ENCODE assay signal across 16 mouse cellular contexts in the genomic region with DNA sequence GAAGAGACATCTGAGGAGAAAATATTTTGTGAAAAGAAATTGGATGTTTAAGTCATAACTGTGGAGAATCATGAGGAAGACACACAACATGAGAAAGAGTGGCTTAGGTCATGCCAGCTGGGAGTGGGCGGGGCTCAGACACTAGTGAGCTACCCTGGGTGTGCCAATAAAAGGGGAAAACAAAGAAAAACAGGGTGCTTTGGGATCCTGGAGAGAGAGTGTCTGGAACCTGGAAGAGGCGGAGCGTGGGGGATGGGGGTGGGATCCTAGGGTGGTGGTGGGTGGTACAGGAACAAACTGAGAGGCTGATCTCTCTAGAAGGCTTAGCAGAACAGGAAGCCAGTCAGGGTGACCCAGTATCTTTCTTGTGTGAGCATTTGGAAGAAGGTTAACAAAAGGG. TPM values are rescaled to one million over a fixed set of nuclear protein-coding genes. Genes with fewer than 3 reads are reported as not detected.
DNase-seq lines count a peak whose midpoint lies in the region; ATAC-seq lines count a peak whose summit lies in the region.
"Had no signal": no experiment of that assay in that cellular context is flagged by ENCODE, and none has a peak within 500 bp of the region (broad histone marks: within the 10 kb centered on the region; RNA-seq: fewer than 3 reads in every experiment).

No protein-coding gene starts in this region.

- H3K4me1 ChIP-seq in heart, embryonic 10.5 days, result peaks cover 17% of the 10 kb centered on the region; the same call in 1 of the 2 replicates
- H3K4me1 ChIP-seq in heart, embryonic 12.5 days (replicated peaks), result peaks cover 16% of the 10 kb centered on the region

- no peaks in the 10 kb centered on the region for H3K36me3 ChIP-seq in heart, embryonic 10.5 days
- no peaks in the 10 kb centered on the region for H3K36me3 ChIP-seq in heart, embryonic 12.5 days
- H3K36me3 ChIP-seq: heart, embryonic 15.5 days; hindbrain, embryonic 10.5 days; midbrain, embryonic 12.5 days had no signal

- H3K27ac ChIP-seq in heart, embryonic 10.5 days, result peak overlapping the region; percentile 36; the same call in 1 of the 2 replicates
- no peak overlapping the region for H3K27ac ChIP-seq in heart, embryonic 12.5 days (ENCODE audit: poor library complexity, severe bottlenecking)
- H3K27ac ChIP-seq: heart, embryonic 15.5 days; hindbrain, embryonic 10.5 days; midbrain, embryonic 12.5 days had no signal

- DNase-seq in heart, embryonic 10.5 days (ENCODE audit: low spot score), result no peak
- DNase-seq in ZHBTc4 (ENCODE audit: low read depth, low spot score), result peak; percentile 59
- DNase-seq in thymus, adult 18-20 months, result peak; percentile 31 to 38
- no peak for DNase-seq in spleen, postnatal 4 days (ENCODE audit: low spot score in 2 of 2)
- no peak for DNase-seq in adrenal gland, postnatal 4 days (ENCODE audit: low spot score in 2 of 2)
- no peak for DNase-seq in cerebellum, postnatal 10 days
- DNase-seq: adrenal gland, adult 8-10 months; cerebellum, adult 18-20 months; kidney, adult 9 months; kidney, postnatal 36 days; lung, postnatal 36 days; right cerebral cortex, postnatal 25 days had no signal

- no peak for ATAC-seq in heart, embryonic 12.5 days (ENCODE audit: insufficient number of reproducible peaks, low FRiP score)

- no peaks in the 10 kb centered on the region for H3K27me3 ChIP-seq in heart, embryonic 10.5 days (ENCODE audit: insufficient read depth, poor library complexity, severe bottlenecking)
- H3K27me3 ChIP-seq in heart, embryonic 12.5 days (replicated peaks), result no peaks in the 10 kb centered on the region
- H3K27me3 ChIP-seq: heart, embryonic 15.5 days; midbrain, embryonic 12.5 days had no signal

- WGBS in heart, embryonic 10.5 days, result 71% methylated on average over 3 of the region's 3 CpGs
- 81% methylated on average over 3 of the region's 3 CpGs for WGBS in heart, embryonic 12.5 days

- H3K9ac ChIP-seq in heart, embryonic 12.5 days, result no peak overlapping the region
- H3K9ac ChIP-seq: heart, embryonic 15.5 days; midbrain, embryonic 12.5 days had no signal

- H3K4me3 ChIP-seq in heart, embryonic 10.5 days, result no peak overlapping the region
- H3K4me3 ChIP-seq in heart, embryonic 12.5 days, result no peak overlapping the region
- H3K4me3 ChIP-seq: heart, embryonic 15.5 days; hindbrain, embryonic 10.5 days; midbrain, embryonic 12.5 days had no signal

- H3K9me3 ChIP-seq in heart, embryonic 10.5 days, result no peaks in the 10 kb centered on the region
- no peaks in the 10 kb centered on the region for H3K9me3 ChIP-seq in heart, embryonic 12.5 days (replicated peaks)
- H3K9me3 ChIP-seq: heart, embryonic 15.5 days; hindbrain, embryonic 10.5 days; midbrain, embryonic 12.5 days had no signal

- H3K4me2 ChIP-seq in heart, embryonic 12.5 days, result no peak overlapping the region
- H3K4me2 ChIP-seq: heart, embryonic 15.5 days; midbrain, embryonic 12.5 days had no signal

RNA-seq across cellular contexts. Expression of gene Slc38a11, which starts 23.0 kb away (rescaled TPM):
- polyA plus RNA-seq in heart, embryonic 10.5 days (2016; fragmentation: Nextera tagmentation; extraction: Ambion mirVana), result 0.15 TPM in 1 of 2 replicates, not detected in the other
- polyA plus RNA-seq in heart, embryonic 12.5 days (2016; fragmentation: Nextera tagmentation; extraction: Ambion mirVana), result 0.21 TPM in 1 of 2 replicates, not detected in the other
- total RNA-seq in adrenal gland, postnatal 4 days (2021), result 10 to 100 TPM; 53.7 to 58.3 TPM

Comparison
In these comparisons a context has a peak if more than half of its experiments do, and no peak if none do; other contexts are left out.
1. DNase-seq: peak in ZHBTc4 (single experiment) and thymus, adult 18-20 months (2 of 2); none in heart, embryonic 10.5 days (single experiment), spleen, postnatal 4 days (0 of 2), adrenal gland, postnatal 4 days (0 of 2) and cerebellum, postnatal 10 days (0 of 2).